Mouse (Mus musculus) gonadal fat pad, adult 2 months (tissue): ENCODE data around the gene Mlip. TPM values are rescaled to one million over a fixed set of nuclear protein-coding genes. Genes with fewer than 3 reads are reported as not detected.
"Not testable (repeated sequence)": the region's sequence is repeated elsewhere in the genome, so short reads cannot be mapped to it uniquely, and the experiment has no call there.

Source experiments
- DNase-seq: peaks from one replicate; pipeline ENCODE4 v3.0.0-alpha.2; 2012; ENCODE audit warnings: low read depth
- polyA plus RNA-seq: library from polyadenylated mRNA; depleted of rRNA; stranded (reverse); fragments of >200 nt; gene quantifications from 2 replicates; pipeline ENCODE4 v1.2.3, GENCODE M21; 2012; rRNA removed

Mlip gene
- polyA plus RNA-seq: 0.07 and 0.10 TPM in 2 replicates

DNA sequence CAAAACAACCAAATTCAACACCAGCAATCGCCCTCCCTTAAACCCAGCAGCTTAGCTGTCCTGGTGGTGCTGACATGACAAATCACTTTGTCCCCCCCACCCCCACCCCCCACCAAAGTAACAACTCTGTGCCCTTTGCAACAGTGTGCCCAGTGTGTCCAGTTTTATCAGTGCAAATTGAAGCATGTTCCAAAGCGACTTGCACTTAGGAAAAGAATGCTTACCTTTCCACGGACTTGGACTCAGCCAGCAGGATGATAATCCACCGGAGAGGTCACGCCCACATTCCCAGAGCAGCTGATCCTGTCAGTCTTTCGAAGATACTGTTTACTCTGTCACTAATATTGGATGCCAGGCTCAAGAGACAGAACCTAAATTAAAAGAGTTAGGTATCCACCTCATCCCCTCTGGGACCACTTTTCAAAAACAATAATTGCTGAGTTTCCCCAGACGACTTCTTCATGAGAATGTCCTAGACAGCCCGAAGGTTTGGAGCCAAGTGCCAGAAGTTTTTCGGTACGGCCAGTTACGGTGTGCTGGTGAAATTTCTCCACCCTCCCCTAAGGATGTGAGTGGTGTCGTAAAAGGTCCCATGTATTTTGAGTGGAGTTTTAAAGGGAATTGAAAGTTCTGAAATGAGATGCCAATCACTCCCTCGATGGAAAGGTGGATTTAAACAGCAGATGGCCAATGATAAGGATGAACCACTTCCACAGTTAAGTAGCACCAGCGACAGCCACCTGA is at the start of gene Mlip:
Gene Mlip, minus strand, starts transcription at position 538 of the 744 bp plus-strand sequence.
- DNase-seq: peak; percentile 71

- DNase-seq: no peak
Measured at GRCm38 (mm10) chr9:77399801-77400200, 47.0 kb upstream of the Mlip start.

GRCm38 (mm10) chr9:77398856-77399631 is 46.3 kb upstream of the Mlip start:
- DNase-seq: no peak

GRCm38 (mm10) chr9:77397027-77397426 is 44.3 kb upstream of the Mlip start:
- no peak for DNase-seq

GRCm38 (mm10) chr9:77391248-77391647 is 38.5 kb upstream of the Mlip start:
- no peak for DNase-seq

DNA sequence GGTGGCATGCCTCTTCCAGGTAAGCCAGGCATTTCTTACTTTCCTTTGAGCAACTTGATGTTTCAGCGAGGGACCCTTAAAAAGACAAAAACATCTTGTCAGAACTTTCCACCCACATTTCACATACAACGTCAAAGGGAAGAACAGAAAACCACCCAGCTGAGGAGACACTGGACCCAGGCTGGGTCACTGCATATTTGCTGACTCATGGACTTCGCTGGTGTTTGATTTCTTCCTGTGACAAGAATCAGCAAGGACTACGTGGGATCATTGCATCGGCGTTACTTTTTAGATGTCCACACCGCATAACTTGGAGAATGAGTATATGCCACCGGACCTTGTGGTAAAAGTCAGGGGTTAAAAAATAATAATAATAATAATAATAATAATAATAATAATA is 36.2 kb upstream of the Mlip start:
- no peak for DNase-seq

- DNase-seq: no peak
Measured at GRCm38 (mm10) chr9:77386751-77387150, 34.0 kb upstream of the Mlip start.

DNA sequence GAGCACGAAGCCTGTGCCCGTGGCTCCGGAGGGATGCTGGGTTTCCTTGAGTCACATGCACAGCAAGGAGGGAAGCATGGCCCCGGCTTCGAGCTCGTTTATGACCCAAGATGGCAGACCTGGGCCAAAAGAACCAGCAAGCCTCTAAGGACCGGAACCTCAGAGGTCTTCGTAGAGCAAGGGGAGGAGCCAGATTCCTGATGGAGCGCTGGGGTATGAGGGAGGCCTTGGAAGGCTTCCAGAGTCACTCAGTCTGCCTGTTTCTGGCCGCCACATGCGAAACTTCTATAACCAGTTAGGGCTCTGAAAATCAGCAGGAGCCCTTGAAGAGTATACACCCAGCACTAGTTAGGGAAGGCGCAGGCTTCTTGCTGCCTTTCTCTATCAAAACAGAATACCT is 32.8 kb upstream of the Mlip start:
- DNase-seq: no peak

- no peak for DNase-seq
Measured at GRCm38 (mm10) chr9:77384651-77385050, 31.9 kb upstream of the Mlip start.

DNA sequence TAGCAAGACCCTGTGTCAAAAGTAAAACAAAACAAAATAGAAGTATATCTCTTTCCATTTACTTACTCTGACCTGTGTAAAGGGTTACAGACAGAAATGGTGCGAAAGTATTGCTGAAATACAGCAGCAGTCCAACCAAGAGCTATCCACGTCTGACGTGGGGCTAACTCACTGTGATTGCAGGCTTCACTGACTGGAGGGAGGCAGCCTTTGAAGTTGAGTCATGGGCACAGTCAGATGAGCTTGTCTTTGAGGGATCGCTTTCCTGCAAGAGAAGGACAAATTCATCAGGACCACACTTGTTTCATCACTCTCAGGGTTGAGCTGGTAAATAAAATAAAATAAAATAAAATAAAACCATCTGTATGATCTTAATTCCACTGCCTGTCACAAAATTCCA is 31.2 kb upstream of the Mlip start:
- DNase-seq: no peak

- DNase-seq: no peak
Measured at GRCm38 (mm10) chr9:77382514-77382913, 29.7 kb upstream of the Mlip start.

DNA sequence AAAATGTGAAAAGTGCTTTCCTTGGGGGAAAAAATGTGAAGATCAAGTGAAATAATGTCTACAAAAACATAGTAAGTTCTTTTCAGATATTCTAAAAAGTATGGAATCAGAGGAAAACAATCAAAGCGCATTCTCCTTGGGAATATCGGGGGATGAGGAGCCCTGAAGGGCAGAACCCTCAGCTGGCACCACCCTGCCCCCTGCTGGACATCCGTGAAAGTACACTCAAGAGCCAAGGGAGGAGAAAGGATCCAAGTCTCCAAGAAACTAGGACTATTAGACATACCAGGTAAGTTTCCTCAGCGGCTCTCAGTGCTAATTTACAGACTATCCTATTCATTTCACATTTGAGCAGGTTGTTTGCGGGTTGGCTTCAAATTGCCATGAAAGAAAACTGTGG is 28.8 kb upstream of the Mlip start:
- DNase-seq: no peak

- DNase-seq: no peak
Measured at GRCm38 (mm10) chr9:77379625-77380024, 26.9 kb upstream of the Mlip start.

- DNase-seq: no peak
Measured at GRCm38 (mm10) chr9:77377696-77378095, 24.9 kb upstream of the Mlip start.

DNA sequence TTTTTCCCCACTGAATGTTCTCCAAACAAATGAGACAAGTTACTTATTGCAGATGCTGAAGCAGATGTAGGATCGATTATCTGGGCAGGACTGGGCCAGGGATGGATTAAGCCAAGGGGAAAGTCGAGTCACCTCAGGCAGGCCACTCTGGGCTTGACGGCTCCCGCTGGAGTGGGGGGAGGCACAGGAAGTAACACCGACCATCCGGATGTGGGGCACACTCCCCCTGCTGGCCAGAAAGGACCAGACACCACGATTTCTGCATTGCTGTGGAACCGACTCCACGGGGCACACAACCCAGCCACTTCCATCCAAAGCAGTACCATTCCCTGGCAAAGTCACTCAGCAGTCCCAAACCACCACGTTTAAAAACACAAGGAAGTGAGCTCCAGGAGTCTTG is 24.3 kb upstream of the Mlip start:
- DNase-seq: no peak

DNA sequence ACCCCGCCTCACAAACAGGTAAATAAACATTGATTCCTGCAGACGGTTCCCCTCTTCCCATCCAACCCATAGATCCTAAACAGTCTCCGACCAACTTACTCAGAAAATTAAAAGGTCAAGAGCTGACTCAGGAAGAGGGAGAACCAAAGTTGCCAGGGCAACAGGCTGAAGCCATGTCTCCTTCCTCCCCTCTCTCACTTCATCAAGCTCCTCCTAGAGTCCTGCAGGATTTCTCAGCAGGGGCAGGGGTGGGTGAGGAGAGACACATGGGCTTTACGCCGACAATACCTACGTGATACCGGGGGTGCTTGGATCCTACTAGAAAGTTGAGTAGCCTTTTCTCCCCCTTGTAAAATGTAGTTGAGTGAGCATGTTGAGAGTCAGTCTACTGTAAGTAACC is 23.8 kb upstream of the Mlip start:
- no peak for DNase-seq

DNA sequence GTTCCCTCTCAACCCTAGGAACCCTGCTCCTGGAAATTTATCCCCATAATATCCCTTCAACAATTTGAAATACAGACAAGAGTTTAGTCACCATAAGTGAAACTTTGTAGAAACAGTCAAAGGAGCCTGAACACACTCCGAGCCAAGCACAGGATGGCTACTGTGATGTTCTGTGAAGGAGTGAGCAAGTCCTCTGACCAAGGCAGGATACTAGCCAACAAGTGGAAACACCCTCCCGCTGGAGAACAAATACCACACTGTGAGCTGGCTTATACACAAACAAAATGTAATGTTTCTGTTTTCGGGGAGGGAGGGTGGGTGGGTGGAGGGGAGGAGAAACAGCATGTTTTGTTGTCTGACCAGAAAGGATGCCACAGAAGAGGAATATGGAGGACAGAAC is 17.9 kb upstream of the Mlip start:
- no peak for DNase-seq

DNA sequence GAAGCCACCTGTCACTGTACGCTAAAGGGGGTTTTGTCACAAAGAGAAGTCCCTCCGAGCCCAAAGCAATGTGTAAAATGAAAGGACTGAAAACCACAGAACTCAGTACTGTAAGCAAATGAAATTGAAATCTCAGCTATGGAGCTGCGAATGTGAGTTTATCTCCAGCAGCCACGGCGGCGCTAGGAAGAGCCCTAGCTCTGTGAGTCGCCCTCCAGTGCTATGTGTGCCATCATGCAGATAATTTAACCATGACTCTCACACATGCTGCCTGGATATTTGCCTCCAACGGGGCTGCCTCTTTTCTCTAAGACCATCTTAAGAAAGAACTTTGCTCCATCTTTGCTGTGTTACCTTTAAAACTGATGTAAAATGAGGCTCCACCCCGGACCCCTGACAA is 16.5 kb upstream of the Mlip start:
- no peak for DNase-seq

DNA sequence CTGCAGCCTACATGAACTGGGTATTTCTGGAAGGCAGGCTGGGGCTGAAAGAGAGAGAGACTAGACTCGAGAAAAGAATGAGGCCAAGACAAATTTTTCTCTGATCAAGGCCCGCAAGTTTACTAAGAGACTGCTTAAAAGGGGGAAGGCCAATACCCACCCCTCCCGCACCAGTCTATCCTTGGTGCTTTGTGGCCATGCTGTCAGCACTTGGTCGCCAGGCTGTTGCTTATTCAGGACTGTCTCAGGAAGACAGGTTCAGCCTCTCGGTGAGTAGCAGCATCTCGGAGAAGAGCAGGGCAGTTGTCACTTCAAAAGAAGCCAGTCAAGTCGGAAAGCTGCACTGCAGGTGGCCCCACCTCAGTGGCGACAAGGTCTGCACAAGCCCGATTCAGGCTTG is 11.9 kb upstream of the Mlip start:
- DNase-seq: not testable (repeated sequence)

- DNase-seq: no peak
Measured at GRCm38 (mm10) chr9:77362906-77363305, 10.1 kb upstream of the Mlip start.

DNA sequence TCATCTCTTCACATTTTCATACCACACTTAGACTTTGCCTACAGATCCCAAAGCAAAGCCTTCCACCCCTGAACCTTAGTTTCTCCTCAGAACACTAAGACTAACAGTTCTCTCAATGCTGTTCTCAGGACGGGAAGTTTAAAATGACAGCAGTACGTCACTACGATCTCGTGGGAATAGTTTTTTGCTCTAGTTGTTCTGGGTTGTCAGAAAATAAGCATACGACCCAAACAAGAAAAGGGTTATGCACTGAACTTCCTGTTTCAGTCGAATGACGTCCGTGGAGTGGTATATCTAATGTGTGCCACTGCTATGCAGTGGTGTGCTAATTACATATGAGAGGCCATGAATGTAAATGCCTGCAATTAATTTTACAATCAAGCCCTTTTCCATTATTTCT is 7.9 kb upstream of the Mlip start:
- no peak for DNase-seq

GRCm38 (mm10) chr9:77359278-77359973 is 6.7 kb upstream of the Mlip start:
- no peak for DNase-seq

DNA sequence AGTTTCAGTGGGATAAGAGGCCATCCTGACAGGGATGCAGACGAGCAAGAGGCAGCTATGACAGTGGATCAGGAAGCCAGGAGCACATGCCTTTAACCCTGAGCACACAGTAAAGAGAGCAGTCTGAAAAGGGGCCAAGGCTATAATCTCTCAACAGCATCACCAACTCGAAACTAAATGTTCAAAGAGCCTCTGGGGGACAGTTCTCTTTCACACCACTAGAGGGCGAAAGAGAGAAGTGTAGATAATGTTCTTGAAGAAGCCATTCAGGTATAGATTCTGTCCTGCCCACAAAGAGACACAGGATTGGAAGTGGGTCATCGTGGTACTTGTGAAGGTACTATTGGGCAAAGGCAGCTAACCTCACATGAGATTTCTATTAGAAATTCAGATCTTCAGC is 1.2 kb upstream of the Mlip start:
- DNase-seq: no peak
